Mouse (Mus musculus): ENCODE data around the gene Trabd2b.

The Trabd2b gene

GRCm38 (mm10) chr4:114453101-114453500 lies 46.6 kb downstream of the Trabd2b start:
- no peak for DNase-seq

- no peak for DNase-seq
Observed at GRCm38 (mm10) chr4:114454016-114454415, 47.5 kb downstream of the Trabd2b start.

DNA sequence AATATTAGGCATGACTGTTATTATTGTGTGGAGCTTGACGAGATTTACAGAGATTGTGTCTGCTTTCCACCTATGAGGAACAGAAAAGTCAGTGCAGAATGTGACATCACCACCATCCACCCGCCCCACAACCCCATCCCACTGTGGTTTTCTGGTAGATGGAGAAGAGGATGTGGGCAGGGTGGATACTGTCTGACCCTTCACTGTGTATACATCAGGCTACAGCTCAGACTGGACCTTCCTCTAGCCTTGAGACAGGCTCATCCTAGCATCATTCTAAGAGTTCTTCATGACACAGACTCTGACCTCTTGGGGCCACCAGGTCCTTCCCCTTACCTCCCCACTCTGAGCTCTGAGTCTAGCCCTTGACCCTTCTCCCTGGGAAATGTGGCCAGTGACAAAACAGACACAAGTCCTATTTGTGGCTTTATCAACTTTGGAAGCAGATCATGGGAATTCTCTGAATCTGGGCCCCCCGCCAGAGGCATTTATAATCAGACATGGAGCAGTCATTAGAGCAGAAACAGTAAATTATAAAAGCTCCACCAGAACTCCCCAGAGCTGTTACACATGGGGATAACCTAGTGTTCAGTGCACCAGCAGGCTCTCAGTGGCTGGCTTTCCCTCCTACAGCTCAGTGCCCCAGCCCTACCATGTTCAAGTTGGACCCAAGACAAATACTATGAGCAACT lies 48.1 kb downstream of the Trabd2b start:
- DNase-seq: no peak

DNA sequence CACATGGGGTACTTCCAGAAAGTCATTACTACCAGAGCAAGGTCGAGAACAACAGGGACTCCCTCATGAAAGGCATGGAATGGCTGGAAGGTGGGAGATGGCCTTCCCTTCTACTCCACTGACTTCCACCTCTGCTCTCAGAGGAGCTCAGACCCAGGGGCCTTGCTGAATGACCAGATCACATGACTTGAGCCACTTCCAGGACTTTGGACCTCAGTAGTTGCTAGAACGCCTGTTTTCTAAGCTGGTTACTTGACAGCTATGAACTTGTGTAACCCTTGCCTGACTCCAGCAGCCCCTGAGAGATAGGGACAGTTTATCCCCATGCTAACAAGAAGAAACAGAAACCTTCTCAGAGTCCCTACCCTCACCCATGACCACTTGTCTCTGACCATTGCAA lies 50.6 kb downstream of the Trabd2b start:
- no peak for DNase-seq

- DNase-seq: peak; percentile 26 to 53
Observed at GRCm38 (mm10) chr4:114459591-114459990, 53.1 kb downstream of the Trabd2b start.

GRCm38 (mm10) chr4:114460401-114460800 lies 53.9 kb downstream of the Trabd2b start:
- no peak for DNase-seq

DNA sequence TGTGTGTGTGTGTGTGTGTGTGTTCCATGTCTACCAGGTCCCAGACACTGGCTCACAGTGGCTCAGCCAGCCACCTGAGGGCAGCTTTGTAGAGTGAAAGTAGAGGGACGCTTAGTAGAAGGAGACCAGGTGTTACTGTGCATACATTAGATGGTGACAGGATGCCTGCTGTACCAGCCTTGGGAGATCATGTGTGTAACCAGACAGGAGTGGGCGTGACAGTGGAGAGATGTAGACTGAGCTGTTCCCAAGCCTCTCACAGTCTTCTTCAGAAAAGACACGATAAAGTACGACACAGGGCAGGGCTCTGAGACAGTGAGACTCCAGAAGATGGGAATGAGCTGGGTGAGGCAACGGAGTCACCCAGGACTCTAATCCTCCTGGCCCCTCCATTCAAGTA lies 54.6 kb downstream of the Trabd2b start:
- DNase-seq: no peak

GRCm38 (mm10) chr4:114465641-114466040 lies 59.1 kb downstream of the Trabd2b start:
- peak in 1 of 2 experiments; percentile 45 for DNase-seq

DNA sequence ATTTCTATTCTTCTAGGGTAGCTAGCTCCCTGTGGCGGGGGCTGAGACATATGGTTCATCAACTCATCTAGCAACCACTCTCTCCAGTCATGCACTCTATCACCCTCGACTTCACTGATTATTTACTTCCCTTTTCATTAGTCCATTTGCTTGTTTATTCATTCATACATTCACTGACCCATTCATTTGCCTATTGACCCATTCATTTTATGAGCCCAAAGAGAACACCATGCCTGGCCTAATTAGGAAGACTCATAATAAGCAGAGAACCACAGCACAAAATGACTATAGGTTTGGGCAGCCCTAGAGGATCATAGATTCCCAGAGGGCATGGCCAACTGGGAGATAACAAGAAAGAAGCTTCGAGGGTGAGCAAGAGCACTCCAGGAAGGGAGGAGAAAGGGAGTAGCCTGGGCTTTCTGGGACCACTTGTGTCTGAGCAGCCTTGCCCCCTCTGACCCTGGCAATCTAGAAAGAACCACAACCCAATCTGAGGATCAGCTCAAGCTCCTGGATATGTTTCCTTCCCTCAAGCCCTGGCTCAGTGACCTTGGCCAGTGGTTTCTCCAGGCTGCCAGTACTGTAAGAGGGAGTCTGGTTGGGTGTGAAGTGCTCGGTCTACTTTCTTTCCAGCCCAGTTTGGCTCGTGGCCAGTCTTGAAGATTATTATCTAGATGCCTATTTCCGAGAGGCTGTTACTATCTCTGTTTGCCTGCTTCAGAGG lies 61.0 kb downstream of the Trabd2b start:
- no peak for DNase-seq

DNA sequence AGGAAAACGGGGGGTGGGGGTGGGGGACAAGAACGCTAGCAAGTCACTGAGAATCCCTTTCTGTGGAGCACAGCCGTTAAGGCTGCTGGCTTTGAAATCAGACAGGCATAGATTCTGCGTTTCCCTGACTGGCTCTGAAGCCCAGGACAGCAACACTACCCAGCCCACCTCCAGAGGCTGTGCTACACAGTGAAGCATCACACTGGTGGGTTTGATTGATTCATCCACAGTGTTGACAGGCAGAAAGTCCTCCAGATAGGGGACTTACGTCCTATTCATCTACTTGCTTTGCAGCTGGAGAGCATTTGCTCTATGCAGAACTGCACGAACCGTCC lies 61.5 kb downstream of the Trabd2b start:
- DNase-seq: no peak

- DNase-seq: no peak
Observed at GRCm38 (mm10) chr4:114469881-114470280, 63.4 kb downstream of the Trabd2b start.

DNA sequence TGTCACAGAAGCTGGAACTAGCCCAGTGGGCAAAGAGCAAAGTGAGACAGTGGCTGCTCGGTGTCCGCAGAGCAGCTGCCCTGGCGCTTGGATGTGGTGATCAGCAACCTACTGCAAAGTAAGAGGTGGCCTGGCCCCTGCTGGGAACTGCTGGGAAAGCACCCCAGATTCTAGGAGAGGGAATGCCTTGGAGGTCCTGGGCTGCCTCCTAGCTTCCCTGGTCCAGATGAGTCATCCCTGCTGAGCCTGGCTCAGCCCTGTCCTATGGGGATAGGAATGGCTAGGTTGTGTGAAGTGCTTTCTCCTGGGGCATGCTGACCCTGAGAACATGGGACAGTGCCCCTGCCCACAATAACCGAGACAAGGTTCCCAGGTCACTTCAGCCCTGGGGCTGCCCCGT lies 65.6 kb downstream of the Trabd2b start:
- no peak for DNase-seq

DNA sequence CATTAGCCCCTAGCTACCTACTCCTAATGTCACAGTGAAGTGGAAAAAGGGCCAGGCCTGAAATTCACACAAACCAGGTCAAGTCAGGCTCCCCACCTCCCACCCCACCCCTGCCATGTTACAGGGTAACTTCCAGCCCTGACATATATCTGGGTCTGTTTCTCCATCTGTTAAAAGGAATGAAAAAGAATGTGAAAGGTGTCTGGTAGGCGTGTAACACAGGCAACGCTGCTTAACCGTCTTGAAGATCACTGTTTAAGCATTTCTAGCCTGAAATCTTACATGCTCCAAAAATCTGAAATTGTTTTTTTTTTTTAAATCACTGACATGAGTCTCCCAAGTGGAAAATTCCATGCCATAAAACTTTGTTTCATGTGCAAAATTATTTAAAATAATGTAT lies 69.8 kb downstream of the Trabd2b start:
- DNase-seq: no peak

DNA sequence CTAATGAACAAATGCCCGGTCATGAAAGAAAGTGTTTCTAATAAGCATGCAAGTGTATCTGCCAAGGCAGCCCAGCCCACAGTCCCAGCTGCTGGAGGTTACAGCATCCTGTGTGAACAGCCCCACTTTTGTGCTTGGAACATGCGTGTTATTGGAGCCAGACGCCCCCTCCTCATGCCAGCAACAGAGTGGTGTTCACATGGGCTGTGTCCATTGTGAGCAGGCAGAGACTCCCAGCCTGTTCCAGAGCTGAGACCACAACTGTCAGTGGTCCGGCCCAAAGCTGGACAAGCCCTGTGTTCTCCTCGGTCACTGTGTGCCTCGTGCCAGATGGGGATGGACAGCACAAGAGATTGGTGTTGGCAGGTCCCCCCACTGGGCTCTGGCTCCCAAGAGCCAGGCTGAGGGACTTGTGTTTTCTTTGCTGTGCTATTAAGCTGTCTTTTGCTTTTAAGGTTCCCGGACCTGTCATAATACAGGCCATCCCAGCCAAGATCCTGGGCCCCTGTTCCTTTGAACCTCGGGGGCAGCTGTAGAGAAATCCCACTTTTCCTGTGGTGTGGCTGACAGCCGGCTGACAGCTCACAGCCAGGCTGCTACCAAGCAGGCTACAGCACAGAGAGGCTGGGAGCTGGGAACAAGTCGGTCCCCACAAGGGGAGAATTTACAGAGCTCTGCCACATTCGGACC lies 70.7 kb downstream of the Trabd2b start:
- no peak for DNase-seq

DNA sequence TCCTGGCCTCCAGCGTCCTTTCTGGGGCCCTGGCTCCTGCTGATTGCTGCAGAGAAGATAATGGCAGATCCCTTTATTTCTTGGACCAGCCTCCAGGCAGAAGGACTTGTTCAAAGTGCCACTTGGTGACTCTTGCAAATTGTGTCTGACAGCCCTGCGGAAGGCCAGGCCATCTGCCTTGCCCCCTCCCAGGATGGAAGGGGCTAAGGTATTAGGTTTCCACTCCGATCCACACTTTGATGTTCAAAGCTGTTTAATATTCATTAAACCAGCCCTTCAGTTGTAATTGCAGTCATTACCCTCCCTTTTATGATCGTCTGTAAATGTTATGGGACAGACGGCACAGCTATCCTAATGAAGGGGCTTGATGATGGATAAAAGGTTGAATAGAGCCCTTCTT lies 75.0 kb downstream of the Trabd2b start:
- no peak for DNase-seq

DNA sequence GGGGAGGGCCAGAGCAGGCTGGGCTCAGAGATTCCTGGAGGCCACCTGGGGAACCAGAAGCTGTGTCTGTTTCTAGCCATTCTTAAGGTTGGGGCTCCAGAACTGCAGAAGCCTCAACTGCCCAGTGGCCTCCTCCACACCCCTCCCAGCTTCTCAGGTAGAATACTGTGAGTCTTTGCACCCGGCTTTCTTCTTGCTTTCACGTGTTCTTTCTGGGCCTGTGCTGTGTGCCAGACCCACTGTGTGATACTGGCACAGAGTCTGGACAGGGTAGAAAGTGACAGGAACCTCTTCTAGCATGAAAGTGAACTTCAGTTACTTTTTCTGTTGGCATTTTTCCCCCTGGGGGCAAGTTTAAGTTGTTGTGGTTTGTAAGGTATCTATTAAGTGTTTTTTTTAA lies 77.6 kb downstream of the Trabd2b start:
- DNase-seq: no peak

- no peak for DNase-seq
Observed at GRCm38 (mm10) chr4:114485996-114486395, 79.5 kb downstream of the Trabd2b start.

DNA sequence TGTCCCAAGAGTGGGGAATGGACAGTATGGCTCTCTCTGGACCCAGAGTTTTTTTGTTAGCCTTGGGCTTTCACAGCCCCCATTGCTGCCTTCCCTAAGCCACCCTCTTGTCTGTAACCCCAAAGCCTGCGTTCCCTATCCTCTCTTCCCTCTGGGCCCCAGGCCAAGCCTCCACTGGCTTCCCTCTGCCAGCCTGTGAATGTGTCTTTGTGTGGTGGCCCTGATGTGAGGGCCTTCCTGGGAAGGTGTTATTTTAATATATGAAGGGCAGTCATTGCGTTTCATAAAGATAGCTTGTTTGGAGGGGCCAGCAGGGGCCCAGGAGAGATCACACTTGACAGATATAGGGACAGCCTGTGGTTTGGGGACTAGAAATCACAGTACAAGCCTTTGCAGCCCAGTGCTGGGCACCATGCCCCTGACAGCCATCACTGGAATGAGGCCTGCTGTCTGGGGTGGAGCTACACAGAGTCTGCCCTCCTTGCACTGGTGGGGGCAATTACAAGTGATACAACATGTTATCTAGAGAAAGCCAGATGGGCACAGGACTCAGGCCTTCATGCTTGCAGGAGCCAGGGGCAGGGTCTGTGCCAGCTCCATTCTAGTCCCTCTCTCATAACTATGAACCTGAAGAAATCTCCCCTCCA lies 80.5 kb downstream of the Trabd2b start:
- DNase-seq: peak in 1 of 2 experiments; percentile 19

DNA sequence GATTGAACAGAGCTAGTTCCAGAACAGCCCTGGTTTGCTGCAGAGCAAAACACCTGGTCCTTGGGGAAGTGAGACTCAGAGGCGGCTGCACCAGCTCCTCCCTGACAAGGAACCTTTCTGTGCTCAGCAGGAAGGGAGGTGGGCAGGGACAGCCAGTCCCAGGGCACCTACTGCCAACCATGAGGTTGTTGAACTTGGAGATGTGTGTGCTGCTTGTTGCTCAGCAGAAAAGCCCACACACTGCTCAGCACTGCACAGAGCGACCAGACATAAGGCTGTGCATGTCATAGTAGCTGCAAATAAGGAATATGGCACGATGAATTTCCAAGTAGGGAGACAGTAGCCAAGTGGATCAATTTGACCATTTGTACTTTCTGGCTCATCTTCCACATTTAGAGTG lies 81.2 kb downstream of the Trabd2b start:
- DNase-seq: no peak

DNA sequence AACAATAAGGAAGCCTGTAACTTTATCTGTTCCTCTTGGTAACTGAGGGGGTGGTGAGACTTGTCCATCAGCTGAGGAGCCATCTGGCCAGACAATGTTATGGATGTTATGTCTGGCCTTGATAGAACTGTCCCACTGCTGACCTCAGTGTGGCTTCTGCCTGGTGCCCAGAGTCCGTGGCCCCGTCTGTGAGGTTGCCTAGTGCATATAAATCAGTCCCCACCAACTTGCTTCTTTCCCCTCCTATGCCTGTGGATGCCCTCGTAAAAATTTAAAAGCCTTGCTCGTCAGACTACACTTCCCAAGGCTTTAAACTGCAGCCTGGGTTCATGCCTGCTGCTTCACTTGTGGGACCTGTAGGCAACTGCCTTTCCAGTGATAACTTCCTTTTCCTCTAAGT lies 85.6 kb downstream of the Trabd2b start:
- DNase-seq: no peak

- no peak for DNase-seq
Observed at GRCm38 (mm10) chr4:114494035-114494434, 87.5 kb downstream of the Trabd2b start.

DNA sequence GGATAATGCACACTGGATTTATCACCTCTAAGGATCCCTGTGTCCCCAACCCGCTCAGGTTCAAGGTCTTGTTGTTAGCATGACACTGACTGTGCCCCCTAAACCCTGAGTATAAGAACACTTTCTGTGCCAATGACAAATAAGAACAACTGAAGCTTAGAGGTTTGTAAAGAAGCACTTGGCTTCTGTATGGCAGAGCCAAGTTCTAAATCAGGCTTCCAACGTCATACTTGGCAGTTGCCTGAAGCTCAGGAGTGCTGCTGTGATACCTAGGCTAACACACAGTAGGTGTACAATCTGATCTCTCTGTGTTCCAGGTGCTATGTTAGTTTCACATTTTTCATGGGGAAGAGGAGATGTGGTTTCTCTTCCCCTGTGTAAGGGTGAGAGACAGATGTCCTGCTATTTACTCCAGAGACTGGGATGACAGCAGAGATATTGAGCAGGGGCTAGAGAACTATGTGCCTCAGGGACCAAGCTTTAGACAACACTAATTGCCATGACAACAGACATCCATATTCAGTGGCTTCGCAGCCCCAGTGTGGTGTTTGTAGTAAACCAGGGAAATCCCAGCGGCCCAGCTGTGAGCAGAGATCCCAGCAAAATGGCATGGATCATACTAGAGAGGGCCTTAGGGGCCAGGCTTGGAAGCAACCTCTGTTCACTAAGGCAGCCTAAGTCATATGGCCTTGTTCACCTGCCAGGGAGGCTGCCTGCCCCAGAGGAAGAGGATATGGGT lies 89.3 kb downstream of the Trabd2b start:
- DNase-seq: no peak

DNA sequence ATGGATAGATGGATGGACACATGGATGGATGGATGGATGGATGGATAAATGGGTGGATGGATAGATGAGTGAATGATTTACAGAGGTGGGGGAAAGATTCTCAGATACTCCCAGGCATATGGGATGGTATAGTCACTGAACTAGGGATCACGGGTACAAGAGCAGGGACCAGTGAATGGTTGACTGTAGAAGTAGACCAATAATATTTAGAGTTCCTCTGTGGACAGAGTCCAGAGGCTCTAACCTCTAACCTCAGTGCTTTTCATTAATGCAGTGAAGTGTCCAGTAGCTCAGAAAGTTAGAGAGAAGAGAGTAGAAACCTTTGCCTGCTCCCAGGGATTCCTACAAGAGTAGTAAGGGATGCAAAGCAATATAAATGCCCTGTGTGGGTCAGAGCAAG lies 93.1 kb downstream of the Trabd2b start:
- DNase-seq: no peak

Data from cerebellum, postnatal 25 days (tissue).